Mouse (Mus musculus) cerebellum, adult 2 months (tissue): ENCODE measurements at regions not wholly inside any gene's neighbourhood (a gene's known extent, or its start where the extent isn't known, plus 50 kb on each side); places are given as distances from the start of the nearest gene placed in this dataset.

Experiments
- DNase-seq, 2 experiments: peaks; one replicate each; pipeline ENCODE4 v3.0.0; 2021
- H3K27ac ChIP-seq: fragments of 200-500 bp; 2 replicates; pipeline ENCODE4 v1.5.1; 2012; ENCODE audit warnings: low read length, control low read depth, inconsistent platforms; ENCODE audit not compliant: insufficient read depth
- H3K27me3 ChIP-seq: fragments of 200-500 bp; 2 replicates; pipeline ENCODE4 v1.6.1; 2012; ENCODE audit warnings: inconsistent platforms, mild to moderate bottlenecking, low read length, moderate library complexity; ENCODE audit not compliant: control insufficient read depth, insufficient read depth
- H3K4me1 ChIP-seq: fragments of 200-500 bp; 2 replicates; pipeline ENCODE4 v1.6.1; 2011; ENCODE audit warnings: low read length; ENCODE audit not compliant: control insufficient read depth, insufficient read depth
- H3K4me3 ChIP-seq: fragments of 200-500 bp; replicated peaks from 2 replicates; pipeline ENCODE3; 2011; ENCODE audit warnings: mild to moderate bottlenecking, low read depth, low read length, control low read depth; ENCODE audit not compliant: insufficient read depth
- CTCF ChIP-seq: fragments of 200-500 bp; IDR thresholded peaks from 2 replicates; pipeline ENCODE4 v1.5.1; 2011; ENCODE audit warnings: low read depth, mild to moderate bottlenecking, control low read depth, low read length, moderate library complexity, borderline replicate concordance; ENCODE audit not compliant: insufficient read depth
- POLR2A ChIP-seq: fragments of 200-500 bp; IDR thresholded peaks from 2 replicates; pipeline ENCODE4 v1.6.1; 2011; ENCODE audit warnings: low read length, control low read depth, borderline replicate concordance; ENCODE audit not compliant: insufficient read depth
- WGBS: fragments of 180-500 bp; shearing (Covaris S2); methylation state at CpG from one replicate; pipeline ENCODE4 v1.1.7; 2018; 5-methylcytosine and 5-hydroxymethylcytosine counted together

GRCm38 (mm10) chr12:13026041-13026580, 84.4 kb upstream of the Mycn start:
- WGBS, result 58% methylated on average over 7 of the region's 7 CpGs
- no peak overlapping the region for H3K27ac ChIP-seq
- H3K4me3 ChIP-seq, result no peak overlapping the region
- H3K27me3 ChIP-seq, result no peaks in the 10 kb centered on the region
- DNase-seq, result no peak
- TF ChIP-seq CTCF (no peak), POLR2A (no peak)
- no peaks in the 10 kb centered on the region for H3K4me1 ChIP-seq

DNA sequence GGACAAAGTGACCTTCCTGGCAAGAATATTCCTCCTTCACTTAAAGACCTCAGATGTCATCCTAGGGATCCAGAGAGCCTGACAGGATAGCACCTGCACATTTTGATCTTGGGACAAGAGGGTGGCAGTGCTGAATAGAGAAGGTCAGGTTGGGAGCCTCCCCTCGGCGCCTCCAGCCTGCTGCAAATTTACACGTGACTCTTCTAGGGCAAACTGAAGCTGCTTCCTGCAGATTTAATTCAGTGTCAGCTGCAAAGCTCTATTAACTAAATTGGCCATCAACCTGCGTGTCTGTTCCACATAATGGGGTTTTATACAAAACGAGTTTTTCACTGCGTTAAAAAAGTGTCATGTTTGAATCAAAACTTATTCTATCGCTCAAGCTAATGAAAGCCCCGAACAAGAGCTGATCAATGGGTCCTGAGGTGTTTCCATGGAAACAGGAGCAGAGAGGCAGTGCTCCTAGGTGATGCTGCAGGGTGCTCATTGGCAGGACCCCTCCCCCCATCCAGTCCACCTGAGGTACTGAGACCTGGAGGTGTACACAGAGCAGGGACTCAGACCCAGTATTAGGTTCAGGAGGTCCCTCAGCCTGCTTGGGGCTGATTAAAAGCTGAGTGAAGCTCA, 82.6 kb upstream of the Mycn start:
- no peak overlapping the region for H3K4me3 ChIP-seq
- H3K27ac ChIP-seq, result no peak overlapping the region
- 51% methylated on average over 8 of the region's 8 CpGs for WGBS
- no peaks in the 10 kb centered on the region for H3K27me3 ChIP-seq
- peak; percentile 6 to 20 for DNase-seq
- TF ChIP-seq CTCF (no peak), POLR2A (no peak)
- H3K4me1 ChIP-seq, result no peaks in the 10 kb centered on the region

DNA sequence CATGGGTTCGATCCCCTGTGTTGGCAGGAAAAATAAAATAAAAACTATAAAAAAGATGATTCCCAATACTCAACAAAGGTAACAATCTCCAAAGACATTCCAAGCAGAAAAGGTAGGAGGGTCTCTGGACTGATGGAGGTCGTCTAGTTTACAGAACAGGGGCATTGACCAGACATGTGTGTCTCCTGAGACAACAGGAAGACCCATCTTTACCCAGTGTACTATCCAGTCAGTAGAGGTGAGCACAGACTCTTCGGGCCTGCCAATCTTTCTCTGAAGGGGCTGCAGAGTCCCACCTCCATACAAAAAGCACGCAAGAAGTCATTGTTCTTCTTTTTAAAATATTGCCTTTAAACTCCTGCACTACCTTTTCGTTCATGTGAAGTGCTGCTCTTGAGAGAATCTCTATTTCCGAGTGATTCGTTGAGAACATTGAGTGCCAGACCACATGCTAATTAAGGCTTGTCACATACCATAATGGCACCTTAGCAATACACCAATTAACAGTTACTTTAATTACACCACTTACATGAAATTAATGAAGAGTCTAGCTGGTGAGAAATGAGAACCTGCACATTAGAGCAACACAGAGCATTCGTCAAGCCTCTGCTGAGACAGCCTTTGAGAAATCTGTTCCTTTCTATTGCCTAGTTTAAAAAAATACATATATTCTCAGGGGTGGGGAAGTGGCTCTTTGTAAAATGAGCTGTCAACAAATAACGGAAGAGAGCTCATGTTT, 69.5 kb upstream of the Mycn start:
- no peak overlapping the region for H3K27ac ChIP-seq
- 74% methylated on average over 9 of the region's 9 CpGs for WGBS
- TF ChIP-seq POLR2A (no peak), CTCF (no peak)
- H3K27me3 ChIP-seq, result no peaks in the 10 kb centered on the region
- no peak overlapping the region for H3K4me3 ChIP-seq
- H3K4me1 ChIP-seq, result no peaks in the 10 kb centered on the region
- DNase-seq, result no peak

- TF ChIP-seq CTCF (no peak), POLR2A (no peak)
- no peaks in the 10 kb centered on the region for H3K4me1 ChIP-seq
- no peak overlapping the region for H3K4me3 ChIP-seq
- H3K27me3 ChIP-seq, result no peaks in the 10 kb centered on the region
- no peak overlapping the region for H3K27ac ChIP-seq
- DNase-seq, result no peak
- 72% methylated on average over 3 of the region's 3 CpGs for WGBS
Observed at GRCm38 (mm10) chr12:13010405-13010804, 68.7 kb upstream of the Mycn start.

GRCm38 (mm10) chr12:13009470-13009869, 67.8 kb upstream of the Mycn start:
- Histone ChIP-seq H3K27ac (no peak overlapping the region), H3K4me3 (no peak overlapping the region), H3K27me3 (no peaks in the 10 kb centered on the region), H3K4me1 (no peaks in the 10 kb centered on the region)
- no peak for DNase-seq
- TF ChIP-seq POLR2A (no peak), CTCF (no peak)
- 46% methylated on average over 2 of the region's 2 CpGs for WGBS

DNA sequence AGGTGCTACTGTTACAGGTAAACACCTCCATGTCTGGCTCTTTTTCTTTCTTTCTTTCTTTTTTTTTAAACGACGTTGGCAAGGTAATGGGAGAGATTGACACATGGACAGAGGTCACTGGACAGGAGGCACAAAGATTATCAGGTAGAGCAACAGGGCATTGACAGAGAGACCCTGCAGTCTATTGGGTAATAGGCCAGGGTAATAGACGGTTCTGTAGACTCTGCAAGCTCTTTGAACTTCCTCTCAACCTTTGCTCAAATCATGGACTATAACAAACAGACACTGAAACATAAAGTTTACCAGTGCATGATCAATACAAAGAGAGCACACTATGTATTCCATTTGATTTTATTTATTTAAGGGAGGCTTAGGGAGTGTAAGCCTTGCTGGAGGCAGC, 61.0 kb upstream of the Mycn start:
- Histone ChIP-seq H3K4me1 (no peaks in the 10 kb centered on the region), H3K27me3 (no peaks in the 10 kb centered on the region), H3K4me3 (no peak overlapping the region), H3K27ac (no peak overlapping the region)
- TF ChIP-seq POLR2A (no peak), CTCF (no peak)
- 81% methylated on average over 3 of the region's 3 CpGs for WGBS
- no peak for DNase-seq

DNA sequence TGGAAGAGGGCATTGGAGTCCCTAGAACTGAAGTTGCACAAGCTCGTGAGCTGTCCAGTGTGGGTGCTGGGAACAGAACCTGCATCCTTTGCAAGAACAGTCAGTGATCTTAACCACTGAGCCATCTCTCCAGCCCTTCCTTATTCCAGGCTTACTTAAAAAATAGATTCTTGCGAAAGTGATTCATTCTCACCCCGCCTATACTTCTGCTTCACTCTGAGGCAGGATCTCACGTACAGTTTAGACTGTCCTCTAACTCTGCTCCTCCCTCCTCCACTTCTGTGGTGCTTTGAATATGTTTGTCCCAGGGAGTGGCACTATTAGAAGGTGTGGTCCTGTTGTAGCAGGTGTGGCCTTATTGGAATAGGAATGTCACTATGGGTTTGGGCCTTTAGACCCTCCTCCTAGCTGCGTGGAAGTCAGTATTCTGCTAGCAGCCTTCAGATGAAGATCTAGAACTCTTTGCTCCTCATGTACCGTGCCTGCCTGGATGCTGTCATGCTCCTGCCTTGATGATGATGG, 60.4 kb upstream of the Mycn start:
- Histone ChIP-seq H3K4me3 (no peak overlapping the region), H3K27me3 (no peaks in the 10 kb centered on the region), H3K4me1 (no peaks in the 10 kb centered on the region), H3K27ac (no peak overlapping the region)
- TF ChIP-seq CTCF (no peak), POLR2A (no peak)
- WGBS, result 88% methylated on average over 6 of the region's 6 CpGs
- DNase-seq, result no peak

- H3K27me3 ChIP-seq, result no peaks in the 10 kb centered on the region
- no peaks in the 10 kb centered on the region for H3K4me1 ChIP-seq
- TF ChIP-seq POLR2A (no peak), CTCF (no peak)
- H3K4me3 ChIP-seq, result no peak overlapping the region
- DNase-seq, result no peak
- 92% methylated on average over 9 of the region's 9 CpGs for WGBS
- no peak overlapping the region for H3K27ac ChIP-seq
Observed at GRCm38 (mm10) chr12:12995974-12996361, 54.3 kb upstream of the Mycn start.
